9 mouse cellular contexts compared by ENCODE assay signal in genomic region chr4:130861653-130862208, GRCm38 (mm10). TPM values are rescaled to one million over a fixed set of nuclear protein-coding genes. Genes with fewer than 3 reads are reported as not detected.
DNase-seq lines count a peak whose midpoint lies in the region; ATAC-seq lines count a peak whose summit lies in the region.
"Had no signal": no experiment of that assay in that cellular context is flagged by ENCODE, and none has a peak within 500 bp of the region (broad histone marks: within the 10 kb centered on the region; RNA-seq: fewer than 3 reads in every experiment).

No protein-coding gene starts in this region.

- H3K27me3 ChIP-seq in intestine, embryonic 16.5 days (replicated peaks; ENCODE audit: control insufficient read depth, insufficient read depth, low read length), result peaks cover 8% of the 10 kb centered on the region; the same call in 1 of the 2 replicates
- peaks cover 49% of the 10 kb centered on the region for H3K27me3 ChIP-seq in midbrain, embryonic 13.5 days

- peak overlapping the region; percentile 25; the same call in 1 of the 2 replicates for H3K4me3 ChIP-seq in intestine, embryonic 16.5 days (ENCODE audit: low read length)
- peak overlapping the region; percentile 28 for H3K4me3 ChIP-seq in midbrain, embryonic 13.5 days (replicated peaks)
- H3K4me3 ChIP-seq: erythroblast, embryonic 14.5 days had no signal

- H3K4me1 ChIP-seq in intestine, embryonic 16.5 days (ENCODE audit: control insufficient read depth, insufficient read depth, low read length), result no peaks in the 10 kb centered on the region; the same call in 1 of the 2 replicates
- H3K4me1 ChIP-seq in midbrain, embryonic 13.5 days (replicated peaks), result peaks cover 43% of the 10 kb centered on the region

- H3K36me3 ChIP-seq in intestine, embryonic 16.5 days (ENCODE audit: control insufficient read depth, insufficient read depth, low read length), result no peaks in the 10 kb centered on the region
- no peaks in the 10 kb centered on the region for H3K36me3 ChIP-seq in midbrain, embryonic 13.5 days

- H3K4me2 ChIP-seq in intestine, embryonic 16.5 days (ENCODE audit: low read depth, low read length), result peak overlapping the region; percentile 44
- peak overlapping the region; percentile 56 for H3K4me2 ChIP-seq in midbrain, embryonic 13.5 days (replicated peaks)

- no peak overlapping the region for H3K27ac ChIP-seq in intestine, embryonic 16.5 days (ENCODE audit: low read length)
- peak overlapping the region; percentile 63 for H3K27ac ChIP-seq in midbrain, embryonic 13.5 days

- H3K9ac ChIP-seq in intestine, embryonic 16.5 days (ENCODE audit: low read depth, low read length), result peak overlapping the region; percentile 32; the same call in 1 of the 2 replicates
- peak overlapping the region; percentile 41 for H3K9ac ChIP-seq in midbrain, embryonic 13.5 days (replicated peaks)

- WGBS in intestine, embryonic 16.5 days, result 2% methylated on average over 30 of the region's 30 CpGs
- 2% methylated on average over 30 of the region's 30 CpGs for WGBS in midbrain, embryonic 13.5 days

- no peaks in the 10 kb centered on the region for H3K9me3 ChIP-seq in intestine, embryonic 16.5 days (ENCODE audit: control insufficient read depth, low read length)
- H3K9me3 ChIP-seq in midbrain, embryonic 13.5 days, result no peaks in the 10 kb centered on the region

- intact Hi-C loops in gastrocnemius, postnatal 14 days (cut with DNase I; ENCODE audit: low total_unique reads), result no loop called here

- DNase-seq in adrenal gland, adult 2 months, result peak; percentile 93
- DNase-seq in cerebellum, postnatal 4 days (ENCODE audit: low spot score in 2 of 2), result peak; percentile 79 to 89
- DNase-seq in gastrocnemius, postnatal 14 days, result peak; percentile 55
- peak; percentile 92 to 97 for DNase-seq in left cerebral cortex, adult 9 months (ENCODE audit: low spot score in 2 of 2)
- peak; percentile 76 for DNase-seq in testis, postnatal 10 days (ENCODE audit: low spot score)
- no peak for DNase-seq in spleen, postnatal 4 days (ENCODE audit: low spot score in 2 of 2)

- peak; percentile 78 for ATAC-seq in intestine, embryonic 16.5 days
- peak; percentile 92 for ATAC-seq in midbrain, embryonic 13.5 days

RNA-seq across cellular contexts. Expression of gene Laptm5, which starts 51.2 kb away (rescaled TPM):
- 10 to 100 TPM; 30.8 to 36.8 TPM for total RNA-seq in adrenal gland, adult 2 months (2021)
- polyA plus RNA-seq in adrenal gland, adult 2 months (2012; rRNA removed), result 72.4 and 79.8 TPM in 2 replicates
- total RNA-seq in gastrocnemius, postnatal 14 days (2021), result 1 to 10 TPM; 8.0 to 8.1 TPM
- polyA plus RNA-seq in intestine, embryonic 16.5 days (2015; fragmentation: Nextera tagmentation; extraction: Ambion mirVana), result 33.1 and 38.7 TPM in 2 replicates
- polyA plus RNA-seq in midbrain, embryonic 13.5 days (2015; fragmentation: Nextera tagmentation; extraction: Ambion mirVana), result 21.8 and 23.7 TPM in 2 replicates

Comparison
In these comparisons a context has a peak if more than half of its experiments do, and no peak if none do; other contexts are left out.
1. DNase-seq: peak in adrenal gland, adult 2 months (single experiment), cerebellum, postnatal 4 days (2 of 2), gastrocnemius, postnatal 14 days (single experiment), left cerebral cortex, adult 9 months (2 of 2) and testis, postnatal 10 days (single experiment); none in spleen, postnatal 4 days (0 of 2).